Mouse (Mus musculus) layer of hippocampus, postnatal 14 days (tissue): ENCODE data around the gene Sec13. TPM values are rescaled to one million over a fixed set of nuclear protein-coding genes. Genes with fewer than 3 reads are reported as not detected.

Experiments
- microRNA-seq, 2 experiments: library from miRNA; unstranded; fragments of <30 nt; microRNA quantifications; one replicate each; pipeline ENCODE4 v1.2.0; 2021
- total RNA-seq, 2 experiments: library from RNA; stranded (reverse); gene quantifications; 2 replicates each; pipeline ENCODE4 v1.2.3; 2021

The Sec13 gene
- total RNA-seq, 2 experiments from 2014 or later = 80.2 to 83.7 TPM

Small RNAs within 50 kb of the gene (microRNA-seq; reads per million reads assigned to microRNA genes)
- gene Mir7042 = 1.8 to 2.3 reads per million in 2 experiments

Other genes with a start within 250 kb of the Sec13 start
- gene Prrt3, start 238.8 kb downstream of the Sec13 start, total RNA-seq = 10 to 100 TPM; 45.8 to 48.1 TPM
- gene Emc3, start 209.1 kb downstream of the Sec13 start, total RNA-seq = 10 to 100 TPM; 79.0 to 80.5 TPM
- 1 to 10 TPM; 2.5 to 4.1 TPM for gene Fancd2, start 209.1 kb downstream of the Sec13 start, total RNA-seq
- under 1 TPM; 0.23 to 0.45 TPM for gene Fancd2os, start 140.0 kb downstream of the Sec13 start, total RNA-seq
- 100 to 1,000 TPM; 228 to 229 TPM for gene Brk1, start 136.0 kb downstream of the Sec13 start, total RNA-seq
- gene Vhl, start 116.8 kb downstream of the Sec13 start, total RNA-seq = 10 to 100 TPM; 51.9 to 54.7 TPM
- gene Irak2, start 102.3 kb downstream of the Sec13 start, total RNA-seq = 10 to 100 TPM; 19.9 to 20.0 TPM
- 10 to 100 TPM; 66.2 to 72.0 TPM for gene Tatdn2, start 43.7 kb downstream of the Sec13 start, total RNA-seq
- gene Ghrl, start 20.9 kb downstream of the Sec13 start, total RNA-seq = under 1 TPM in 1 of 2 experiments, not detected in 1; 0.79 TPM